Mouse (Mus musculus) gonadal fat pad, adult 2 months (tissue): ENCODE data around the gene Platr17. TPM values are rescaled to one million over a fixed set of nuclear protein-coding genes. Genes with fewer than 3 reads are reported as not detected.
"Not testable (repeated sequence)": the region's sequence is repeated elsewhere in the genome, so short reads cannot be mapped to it uniquely, and the experiment has no call there.

Experiments
- DNase-seq: peaks from one replicate; pipeline ENCODE4 v3.0.0-alpha.2; 2012; ENCODE audit warnings: low read depth
- polyA plus RNA-seq: library from polyadenylated mRNA; depleted of rRNA; stranded (reverse); fragments of >200 nt; gene quantifications from 2 replicates; pipeline ENCODE4 v1.2.3, GENCODE M21; 2012

Gene Platr17
- polyA plus RNA-seq, 1 experiment = not detected

DNA sequence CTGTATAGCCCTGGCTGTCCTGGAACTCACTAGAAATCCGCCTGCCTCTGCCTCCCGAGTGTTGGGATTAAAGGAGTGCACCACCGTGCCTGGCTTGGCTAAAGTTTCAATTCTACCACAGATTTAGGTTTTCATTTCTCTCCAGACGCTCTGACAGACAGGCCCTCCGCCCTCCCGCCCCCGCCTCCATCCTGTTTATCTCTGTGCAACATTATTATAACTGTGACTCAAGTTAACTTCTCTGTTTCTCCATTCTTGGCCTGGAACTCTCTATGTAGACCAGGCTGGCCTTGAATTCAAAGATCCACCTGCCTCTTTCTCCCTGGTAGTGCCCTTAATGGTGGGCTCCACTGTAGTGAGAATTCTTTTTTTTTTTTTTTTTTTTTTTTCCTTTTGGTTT, 2.4 kb upstream of the Platr17 start:
- no peak for DNase-seq

DNA sequence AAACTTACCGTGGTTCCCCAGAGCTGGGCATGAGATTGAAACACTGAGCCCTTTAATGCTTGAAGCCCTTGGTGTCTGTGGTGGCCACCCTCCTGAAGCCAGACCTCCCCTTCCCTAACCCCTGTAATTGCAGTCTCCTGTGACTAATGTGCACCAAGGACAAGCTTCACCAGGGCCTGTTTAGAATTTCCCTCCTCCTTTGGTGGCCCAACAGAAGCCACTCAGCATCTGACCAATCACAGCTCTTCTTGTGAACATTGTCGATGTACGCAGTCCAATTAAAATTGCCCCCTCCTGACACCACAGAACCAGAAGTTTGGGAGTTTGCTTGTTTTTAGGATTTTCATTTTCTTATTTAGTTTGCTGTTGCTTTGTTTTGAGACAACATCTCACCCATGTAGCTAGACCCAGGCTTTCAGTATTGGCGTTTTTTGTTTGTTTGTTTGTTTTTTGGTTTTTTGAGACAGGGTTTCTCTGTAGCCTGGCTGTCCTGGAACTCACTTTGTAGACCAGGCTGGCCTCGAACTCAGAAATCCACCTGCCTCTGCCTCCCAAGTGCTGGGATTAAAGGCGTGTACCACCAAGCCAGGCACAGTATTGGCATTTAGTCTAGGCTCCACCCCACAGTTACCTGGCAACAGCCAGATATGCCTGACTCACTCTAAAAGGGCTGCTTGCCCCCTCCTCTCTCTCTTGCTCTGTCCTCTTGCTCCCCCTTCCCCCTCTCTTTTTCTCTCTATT, 854 bp upstream of the Platr17 start:
- not testable (repeated sequence) for DNase-seq

GRCm38 (mm10) chr17:33908331-33909076, 3.6 kb downstream of the Platr17 start:
- no peak for DNase-seq

GRCm38 (mm10) chr17:33909077-33909868, 4.3 kb downstream of the Platr17 start, which contains the start of gene Daxx:
Gene Daxx (plus strand): TSS chr17:33909414.
- peak; percentile 81 for DNase-seq

DNA sequence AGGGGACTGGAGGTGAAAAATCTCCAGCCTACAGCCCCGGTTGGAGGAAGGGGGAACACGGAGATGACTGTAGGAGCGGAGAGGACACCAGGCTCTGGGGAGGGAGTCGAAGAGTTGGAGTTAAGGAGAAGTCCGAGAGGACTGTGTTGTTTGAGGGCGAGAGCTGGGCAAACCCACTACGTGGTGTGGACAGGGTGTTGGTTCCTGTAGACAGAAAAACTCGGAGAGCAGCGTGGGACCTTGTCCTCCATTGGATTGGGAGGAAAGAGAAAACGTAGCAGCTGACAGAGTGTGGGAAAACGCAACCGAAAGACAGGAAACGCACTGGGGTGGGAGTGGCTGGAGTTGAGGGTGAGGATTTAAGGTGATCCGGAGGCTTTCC, 4.9 kb downstream of the Platr17 start:
- no peak for DNase-seq

DNA sequence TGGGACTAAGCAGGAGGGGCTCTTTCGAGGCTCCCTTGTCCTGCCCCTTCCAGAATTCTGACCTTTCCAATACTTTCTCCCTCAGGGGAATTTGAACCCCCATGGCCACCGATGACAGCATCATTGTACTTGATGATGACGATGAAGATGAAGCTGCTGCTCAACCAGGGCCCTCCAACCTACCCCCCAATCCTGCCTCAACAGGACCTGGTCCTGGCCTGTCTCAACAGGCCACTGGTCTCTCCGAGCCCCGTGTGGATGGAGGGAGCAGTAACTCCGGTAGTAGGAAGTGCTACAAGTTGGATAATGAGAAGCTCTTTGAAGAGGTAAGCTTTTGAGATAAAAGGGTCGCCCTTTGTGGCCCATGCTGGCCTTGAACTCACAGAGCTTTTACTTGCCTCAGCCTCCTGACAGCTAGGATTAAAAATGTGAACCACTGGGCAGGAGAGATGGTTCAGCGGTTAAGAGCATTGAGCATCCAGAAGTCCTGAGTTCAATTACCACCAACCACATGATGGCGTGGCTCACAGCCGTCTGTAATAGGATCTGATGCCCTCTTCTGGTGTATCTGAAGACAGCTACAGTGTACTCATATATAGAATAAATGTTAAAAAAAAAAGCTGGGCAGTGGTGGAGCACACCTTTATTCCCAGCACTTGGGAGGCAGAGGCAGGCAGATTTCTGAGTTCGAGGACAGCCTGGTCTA, 5.6 kb downstream of the Platr17 start:
- no peak for DNase-seq

- no peak for DNase-seq
Measured at GRCm38 (mm10) chr17:33911052-33911812, 6.3 kb downstream of the Platr17 start.

DNA sequence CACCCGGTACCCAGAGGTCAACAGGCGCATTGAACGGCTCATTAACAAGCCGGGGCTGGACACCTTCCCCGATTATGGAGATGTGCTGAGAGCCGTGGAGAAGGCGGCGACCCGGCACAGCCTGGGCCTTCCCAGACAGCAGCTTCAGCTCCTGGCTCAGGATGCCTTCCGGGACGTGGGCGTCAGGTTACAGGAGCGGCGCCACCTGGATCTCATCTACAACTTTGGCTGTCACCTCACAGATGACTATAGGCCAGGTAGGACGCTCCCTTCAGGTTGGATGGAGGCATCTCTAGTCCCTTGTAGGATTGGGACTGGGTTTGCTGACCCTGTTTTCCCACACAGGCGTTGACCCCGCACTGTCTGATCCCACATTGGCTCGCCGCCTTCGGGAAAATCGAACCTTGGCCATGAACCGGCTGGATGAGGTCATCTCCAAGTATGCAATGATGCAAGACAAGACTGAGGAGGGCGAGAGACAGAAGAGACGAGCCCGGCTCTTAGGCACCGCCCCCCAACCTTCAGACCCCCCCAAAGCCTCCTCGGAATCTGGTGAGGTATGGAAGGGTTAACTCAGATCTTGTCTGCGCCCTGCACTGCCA, 7.0 kb downstream of the Platr17 start:
- no peak for DNase-seq

- no peak for DNase-seq
Measured at GRCm38 (mm10) chr17:33913264-33913663, 8.3 kb downstream of the Platr17 start.

GRCm38 (mm10) chr17:33913905-33914304, 9.0 kb downstream of the Platr17 start:
- DNase-seq = no peak

GRCm38 (mm10) chr17:33914969-33915391, 10.0 kb downstream of the Platr17 start:
- no peak for DNase-seq

GRCm38 (mm10) chr17:33915671-33916250, 10.8 kb downstream of the Platr17 start, which contains the start of the genes Tapbp and Zbtb22:
Gene Tapbp (plus strand): TSS chr17:33915899.
Gene Zbtb22 (plus strand): TSS chr17:33915904.
- peak; percentile 91 for DNase-seq

- no peak for DNase-seq
Measured at GRCm38 (mm10) chr17:33916294-33916693, 11.4 kb downstream of the Platr17 start.

DNA sequence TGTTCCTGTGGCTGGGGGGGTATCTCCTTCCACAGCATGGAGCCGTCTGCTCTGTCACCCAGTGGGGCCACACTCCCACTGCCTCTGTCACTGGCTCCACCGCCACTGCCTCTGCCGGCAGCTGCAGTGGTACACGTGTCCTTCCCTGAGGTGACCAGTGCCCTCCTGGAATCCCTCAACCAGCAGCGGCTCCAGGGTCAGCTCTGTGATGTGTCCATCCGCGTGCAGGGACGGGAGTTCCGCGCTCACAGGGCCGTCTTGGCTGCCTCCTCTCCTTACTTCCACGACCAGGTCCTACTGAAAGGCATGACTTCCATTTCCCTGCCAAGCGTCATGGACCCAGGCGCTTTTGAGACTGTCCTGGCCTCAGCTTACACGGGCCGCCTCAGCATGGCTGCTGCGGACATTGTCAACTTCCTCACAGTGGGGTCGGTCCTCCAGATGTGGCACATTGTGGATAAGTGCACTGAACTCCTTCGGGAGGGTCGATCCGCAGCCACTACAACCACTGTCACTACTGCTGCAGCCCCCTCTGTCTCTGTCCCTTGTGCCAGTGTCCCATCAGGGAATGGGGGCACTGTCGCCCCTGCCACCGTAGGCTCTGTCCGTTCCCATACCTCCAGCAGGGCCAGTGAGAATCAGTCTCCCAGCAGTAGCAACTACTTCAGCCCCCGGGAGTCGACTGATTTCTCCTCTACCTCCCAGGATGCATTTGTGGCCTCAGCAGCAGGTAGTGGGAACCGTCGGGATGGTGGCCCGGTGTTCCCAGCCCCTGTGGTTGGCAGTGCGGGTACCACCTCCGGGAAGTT, 12.1 kb downstream of the Platr17 start:
- DNase-seq = no peak

DNA sequence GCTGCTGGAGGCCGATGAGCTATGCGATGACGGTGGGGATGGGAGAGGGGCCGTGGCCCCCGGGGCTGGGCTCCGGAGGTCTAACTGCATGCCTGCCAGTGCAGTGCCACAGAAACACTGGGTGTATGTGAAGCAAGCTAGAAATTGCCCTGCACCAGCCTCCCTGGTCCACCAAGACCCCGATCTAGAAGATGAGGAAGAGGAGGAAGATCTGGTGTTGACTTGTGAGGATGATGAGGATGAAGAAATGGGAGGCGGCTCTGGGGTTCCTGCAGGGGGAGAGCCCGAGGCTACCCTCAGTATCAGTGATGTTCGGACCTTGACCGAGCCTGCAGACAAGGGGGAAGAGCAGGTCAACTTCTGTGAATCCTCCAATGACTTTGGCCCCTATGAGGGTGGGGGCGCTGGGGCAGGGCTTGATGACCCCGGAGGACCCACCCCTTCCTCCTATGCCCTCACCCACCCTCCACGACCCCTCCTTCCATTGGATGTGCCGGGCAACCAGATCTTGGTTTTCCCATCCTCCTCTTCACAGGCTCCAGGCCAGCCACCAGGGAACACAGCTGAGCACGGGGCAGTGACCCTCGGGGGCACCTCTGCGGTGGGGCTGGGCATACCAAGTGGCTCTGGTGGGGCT, 12.8 kb downstream of the Platr17 start:
- DNase-seq = no peak

DNA sequence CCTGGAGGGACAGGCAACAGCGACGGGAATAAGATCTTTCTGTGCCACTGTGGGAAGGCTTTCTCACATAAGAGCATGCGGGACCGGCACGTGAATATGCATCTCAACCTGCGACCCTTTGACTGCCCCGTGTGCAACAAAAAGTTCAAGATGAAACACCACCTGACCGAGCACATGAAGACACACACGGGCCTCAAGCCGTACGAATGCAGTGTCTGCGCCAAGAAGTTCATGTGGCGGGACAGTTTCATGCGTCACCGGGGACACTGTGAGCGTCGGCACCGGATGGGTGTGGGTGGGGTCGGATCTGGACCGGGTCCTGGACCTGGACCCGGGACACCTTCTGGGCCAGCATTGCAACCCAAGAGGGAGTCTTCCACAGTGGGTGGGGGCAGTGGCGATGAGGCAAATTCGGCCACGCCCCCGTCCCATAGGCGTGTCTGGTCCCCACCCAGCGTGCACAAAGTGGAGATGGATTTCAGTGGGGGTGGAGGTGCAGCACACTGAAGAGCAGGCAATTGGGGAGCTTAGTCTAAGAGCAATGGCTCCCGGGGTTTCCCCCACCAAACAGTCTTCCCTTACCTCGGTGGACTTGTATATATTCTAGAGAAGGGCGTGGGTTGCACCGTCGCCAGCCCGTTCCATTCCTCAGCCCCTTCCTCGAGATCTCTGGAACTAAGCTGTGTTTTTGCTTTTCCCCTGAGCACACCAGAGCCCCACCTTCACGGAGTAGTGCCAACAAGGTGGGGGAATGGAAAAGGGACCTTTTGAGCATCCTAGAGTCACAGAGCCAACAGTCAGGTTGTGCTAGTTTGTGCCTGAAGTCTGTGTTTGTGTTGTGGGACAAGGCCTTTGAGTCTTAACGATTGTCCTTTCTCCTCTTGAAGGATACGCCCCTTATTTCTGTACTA, 13.6 kb downstream of the Platr17 start:
- no peak for DNase-seq
